Mouse (Mus musculus): ENCODE measurements at regions not wholly inside any gene's neighbourhood (a gene's known extent, or its start where the extent isn't known, plus 50 kb on each side); places are given as distances from the start of the nearest gene placed in this dataset.

DNA sequence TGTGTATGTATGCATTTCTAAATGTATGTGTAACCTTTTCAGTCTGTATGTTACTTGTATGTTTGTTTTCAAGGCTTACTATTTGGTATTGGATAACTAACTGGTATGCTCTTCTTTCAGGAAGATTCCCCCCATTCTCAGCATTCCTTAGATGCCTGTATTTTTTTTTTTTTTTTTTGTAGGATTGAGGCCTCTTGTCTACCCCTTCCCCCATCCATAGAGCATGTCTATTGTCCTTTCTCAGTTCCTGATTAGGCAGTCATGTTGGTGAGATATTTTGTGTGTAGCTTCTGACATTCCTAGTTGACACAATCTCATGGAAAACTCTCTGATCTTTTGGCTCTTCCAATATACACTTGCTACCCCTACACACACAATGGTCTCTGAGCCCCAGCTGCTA is 262.8 kb upstream of the Tbc1d2b start:
- no peaks in the 10 kb centered on the region for H3K4me1 ChIP-seq (replicated peaks; ENCODE audit: control insufficient read depth, insufficient read depth, low read length)
- H3K9ac ChIP-seq (ENCODE audit: low read depth, low read length): no peak overlapping the region
- H3K36me3 ChIP-seq (ENCODE audit: control insufficient read depth, insufficient read depth): no peaks in the 10 kb centered on the region
- no peaks in the 10 kb centered on the region for H3K9me3 ChIP-seq (ENCODE audit: control insufficient read depth)
- no peak overlapping the region for H3K4me3 ChIP-seq (ENCODE audit: low read depth, low read length)
- H3K4me2 ChIP-seq (replicated peaks; ENCODE audit: low read depth): no peak overlapping the region
- ATAC-seq: no peak
- H3K27me3 ChIP-seq (replicated peaks; ENCODE audit: control insufficient read depth, insufficient read depth, low read length): no peaks in the 10 kb centered on the region
- TF ChIP-seq CTCF (IDR thresholded peaks at IDR 0.05; ENCODE audit: low read depth): no peak
- H3K27ac ChIP-seq (ENCODE audit: low read depth, low read length): no peak overlapping the region

DNA sequence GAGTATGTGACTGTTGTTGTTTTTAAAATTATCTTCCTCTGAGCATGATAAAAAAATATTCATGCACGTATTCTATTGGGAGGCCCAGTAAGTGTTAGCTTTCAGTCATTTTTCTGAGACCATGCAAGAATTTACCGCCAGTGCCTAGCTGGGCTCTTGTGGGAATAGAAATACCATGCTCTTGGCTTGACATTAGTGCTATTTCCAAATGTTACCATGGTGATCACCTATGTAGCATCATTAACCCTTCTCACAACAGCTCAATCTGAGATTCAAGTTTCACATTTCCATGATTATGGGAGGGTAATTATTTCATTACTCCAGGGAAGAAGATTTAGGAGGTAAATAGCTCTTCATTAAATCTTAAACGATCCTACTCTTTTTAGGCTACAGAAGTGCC is 250.6 kb upstream of the Tbc1d2b start:
- H3K27me3 ChIP-seq (replicated peaks; ENCODE audit: control insufficient read depth, insufficient read depth, low read length): no peaks in the 10 kb centered on the region
- no peak for ATAC-seq

DNA sequence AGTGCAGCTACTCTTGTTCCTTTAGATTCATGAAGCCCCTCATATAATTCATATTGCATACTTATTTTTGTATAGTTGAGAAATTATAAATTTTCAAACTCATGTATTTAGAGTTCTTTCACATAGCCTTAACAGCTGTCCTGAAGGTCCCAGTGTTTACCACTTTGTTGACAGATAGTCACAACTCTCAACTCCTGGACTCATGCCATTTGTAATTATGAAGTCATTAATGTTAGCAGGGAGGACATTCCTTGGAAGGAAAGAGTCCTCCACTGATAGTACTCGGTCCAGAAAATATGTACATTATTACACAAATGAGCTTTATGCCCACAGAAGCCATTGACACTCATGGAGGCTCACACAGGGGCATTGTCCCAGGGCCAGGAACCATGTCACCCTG is 224.3 kb upstream of the Tbc1d2b start:
- H3K27me3 ChIP-seq (replicated peaks; ENCODE audit: control insufficient read depth, insufficient read depth, low read length): no peaks in the 10 kb centered on the region
- ATAC-seq: no peak
- no peak overlapping the region for H3K4me3 ChIP-seq (ENCODE audit: low read depth, low read length)
- H3K9me3 ChIP-seq (ENCODE audit: control insufficient read depth): no peaks in the 10 kb centered on the region
- H3K4me2 ChIP-seq (replicated peaks; ENCODE audit: low read depth): no peak overlapping the region
- TF ChIP-seq CTCF (IDR thresholded peaks at IDR 0.05; ENCODE audit: low read depth): no peak
- no peaks in the 10 kb centered on the region for H3K4me1 ChIP-seq (replicated peaks; ENCODE audit: control insufficient read depth, insufficient read depth, low read length)
- no peak overlapping the region for H3K27ac ChIP-seq (ENCODE audit: low read depth, low read length)
- no peak overlapping the region for H3K9ac ChIP-seq (ENCODE audit: low read depth, low read length)
- WGBS: 51% methylated on average over 1 of the region's 1 CpGs
- H3K36me3 ChIP-seq (ENCODE audit: control insufficient read depth, insufficient read depth): no peaks in the 10 kb centered on the region

More for the DNA sequence above, 250.6 kb upstream of the Tbc1d2b start:
- WGBS: 82% methylated on average over 3 of the region's 3 CpGs
- Histone ChIP-seq H3K27ac (ENCODE audit: low read depth, low read length) (no peak overlapping the region), H3K4me1 (replicated peaks; ENCODE audit: control insufficient read depth, insufficient read depth, low read length) (no peaks in the 10 kb centered on the region), H3K36me3 (ENCODE audit: control insufficient read depth, insufficient read depth) (no peaks in the 10 kb centered on the region), H3K9ac (ENCODE audit: low read depth, low read length) (no peak overlapping the region), H3K4me2 (replicated peaks; ENCODE audit: low read depth) (no peak overlapping the region), H3K9me3 (ENCODE audit: control insufficient read depth) (no peaks in the 10 kb centered on the region), H3K4me3 (ENCODE audit: low read depth, low read length) (no peak overlapping the region)
- TF ChIP-seq CTCF (IDR thresholded peaks at IDR 0.05; ENCODE audit: low read depth): no peak

DNA sequence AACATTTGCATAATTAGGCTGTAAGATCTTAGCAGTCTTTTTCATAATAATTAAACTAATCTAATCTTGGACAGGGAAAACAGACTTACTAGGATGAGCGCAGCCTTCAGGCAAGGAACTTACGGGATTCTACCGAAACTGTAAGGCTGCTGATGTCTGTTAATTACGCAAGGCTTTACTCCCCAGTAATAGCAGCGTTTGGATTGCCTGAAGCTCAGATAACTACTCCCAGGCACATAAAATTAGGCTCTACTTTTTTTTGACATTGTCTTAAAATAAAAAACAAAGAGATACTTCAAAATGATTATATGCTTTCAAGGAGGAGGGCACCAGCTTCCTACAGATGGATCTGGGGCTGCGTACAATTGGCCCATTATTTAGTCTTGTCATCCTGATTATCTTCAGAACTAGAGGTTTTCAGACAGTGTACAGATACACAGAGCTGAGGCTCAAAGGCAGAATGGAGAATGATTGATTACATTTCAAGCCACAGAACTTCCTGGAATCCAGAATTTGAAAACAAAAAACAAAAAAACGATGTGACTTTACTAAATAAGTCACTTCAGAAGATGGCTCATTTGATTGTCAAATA is 220.1 kb upstream of the Tbc1d2b start:
- no peaks in the 10 kb centered on the region for H3K4me1 ChIP-seq (replicated peaks; ENCODE audit: control insufficient read depth, insufficient read depth, low read length)

DNA sequence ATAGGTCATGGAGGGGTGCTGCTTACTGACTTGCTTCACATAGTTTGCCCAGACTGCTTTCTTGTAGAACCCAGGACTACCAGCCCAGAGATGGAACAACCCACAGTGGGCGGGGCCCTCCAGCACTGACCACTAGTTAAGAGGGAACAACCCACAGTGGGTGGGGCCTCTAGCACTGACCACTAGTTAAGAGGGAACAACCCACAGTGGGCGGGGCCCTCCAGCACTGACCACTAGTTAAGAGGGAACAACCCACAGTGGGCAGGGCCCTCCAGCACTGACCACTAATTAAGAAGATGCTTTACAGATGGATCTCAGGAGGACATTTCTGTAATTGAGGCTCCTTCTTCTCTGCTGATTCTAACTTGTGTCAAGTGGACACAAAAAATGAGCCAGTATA is 180.0 kb upstream of the Tbc1d2b start:
- no peaks in the 10 kb centered on the region for H3K4me1 ChIP-seq (replicated peaks; ENCODE audit: control insufficient read depth, insufficient read depth, low read length)
- TF ChIP-seq CTCF (IDR thresholded peaks at IDR 0.05; ENCODE audit: low read depth): no peak
- H3K4me2 ChIP-seq (replicated peaks; ENCODE audit: low read depth): no peak overlapping the region
- 92% methylated on average over 2 of the region's 2 CpGs for WGBS
- ATAC-seq: no peak
- H3K27ac ChIP-seq (ENCODE audit: low read depth, low read length): no peak overlapping the region
- no peak overlapping the region for H3K9ac ChIP-seq (ENCODE audit: low read depth, low read length)
- H3K4me3 ChIP-seq (ENCODE audit: low read depth, low read length): no peak overlapping the region
- no peaks in the 10 kb centered on the region for H3K27me3 ChIP-seq (replicated peaks; ENCODE audit: control insufficient read depth, insufficient read depth, low read length)
- H3K9me3 ChIP-seq (ENCODE audit: control insufficient read depth): no peaks in the 10 kb centered on the region
- H3K36me3 ChIP-seq (ENCODE audit: control insufficient read depth, insufficient read depth): no peaks in the 10 kb centered on the region

More for the DNA sequence above, 220.1 kb upstream of the Tbc1d2b start:
- Histone ChIP-seq H3K27ac (ENCODE audit: low read depth, low read length) (no peak overlapping the region), H3K27me3 (replicated peaks; ENCODE audit: control insufficient read depth, insufficient read depth, low read length) (no peaks in the 10 kb centered on the region), H3K9me3 (ENCODE audit: control insufficient read depth) (no peaks in the 10 kb centered on the region), H3K4me3 (ENCODE audit: low read depth, low read length) (no peak overlapping the region), H3K36me3 (ENCODE audit: control insufficient read depth, insufficient read depth) (no peaks in the 10 kb centered on the region), H3K9ac (ENCODE audit: low read depth, low read length) (no peak overlapping the region), H3K4me2 (replicated peaks; ENCODE audit: low read depth) (no peak overlapping the region)
- ATAC-seq: no peak
- 72% methylated on average over 7 of the region's 7 CpGs for WGBS
- no peak for TF ChIP-seq CTCF (IDR thresholded peaks at IDR 0.05; ENCODE audit: low read depth)

DNA sequence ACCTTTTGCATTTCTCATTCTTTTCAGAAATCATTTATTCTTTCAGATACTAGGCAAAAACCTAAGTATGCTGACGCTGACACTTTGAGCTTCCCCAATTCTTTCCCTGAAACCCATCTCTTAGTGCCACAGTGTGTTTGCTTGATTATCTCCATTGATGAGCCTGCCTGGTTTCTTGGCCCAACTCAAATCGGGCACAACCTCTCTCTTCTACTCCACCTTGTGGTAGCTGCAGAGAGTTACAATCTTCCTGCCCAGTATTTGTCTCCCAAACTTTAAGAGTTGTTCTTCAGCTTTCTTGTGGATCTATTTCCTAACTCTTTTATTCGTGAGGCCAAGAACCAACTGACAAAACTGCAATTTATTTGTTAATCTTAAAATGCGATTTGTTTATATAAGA is 176.4 kb upstream of the Tbc1d2b start:
- no peak for ATAC-seq
- TF ChIP-seq CTCF (IDR thresholded peaks at IDR 0.05; ENCODE audit: low read depth): peak; percentile 81
- no peak overlapping the region for H3K4me3 ChIP-seq (ENCODE audit: low read depth, low read length)
- no peaks in the 10 kb centered on the region for H3K9me3 ChIP-seq (ENCODE audit: control insufficient read depth)
- H3K27ac ChIP-seq (ENCODE audit: low read depth, low read length): no peak overlapping the region
- H3K9ac ChIP-seq (ENCODE audit: low read depth, low read length): no peak overlapping the region
- H3K36me3 ChIP-seq (ENCODE audit: control insufficient read depth, insufficient read depth): no peaks in the 10 kb centered on the region
- no peaks in the 10 kb centered on the region for H3K4me1 ChIP-seq (replicated peaks; ENCODE audit: control insufficient read depth, insufficient read depth, low read length)
- no peaks in the 10 kb centered on the region for H3K27me3 ChIP-seq (replicated peaks; ENCODE audit: control insufficient read depth, insufficient read depth, low read length)
- no peak overlapping the region for H3K4me2 ChIP-seq (replicated peaks; ENCODE audit: low read depth)
- 15% methylated on average over 4 of the region's 4 CpGs for WGBS

DNA sequence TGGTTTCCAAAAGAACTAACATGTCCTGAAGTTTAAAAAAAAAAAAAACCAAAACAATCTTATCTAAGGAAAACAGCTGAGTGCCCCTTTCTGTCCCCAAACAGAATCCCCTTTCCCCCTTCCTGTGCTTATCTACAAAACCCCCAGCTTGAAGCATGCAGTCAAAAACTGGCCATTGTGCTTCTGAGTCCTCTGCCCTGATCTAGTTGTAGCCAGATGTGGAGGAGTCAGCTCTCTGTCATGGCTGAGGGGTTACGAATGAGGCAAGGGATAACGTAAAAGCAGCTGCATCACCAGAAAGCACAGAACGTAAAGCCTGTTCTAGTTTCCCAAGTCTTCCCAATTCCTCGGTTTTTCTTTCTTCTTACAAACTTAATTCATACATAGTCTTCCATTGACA is 164.3 kb upstream of the Tbc1d2b start:
- no peaks in the 10 kb centered on the region for H3K9me3 ChIP-seq (ENCODE audit: control insufficient read depth)
- TF ChIP-seq CTCF (IDR thresholded peaks at IDR 0.05; ENCODE audit: low read depth): no peak
- no peak for ATAC-seq
- H3K4me2 ChIP-seq (replicated peaks; ENCODE audit: low read depth): no peak overlapping the region
- H3K36me3 ChIP-seq (ENCODE audit: control insufficient read depth, insufficient read depth): no peaks in the 10 kb centered on the region
- WGBS: 70% methylated on average over 4 of the region's 4 CpGs
- no peak overlapping the region for H3K27ac ChIP-seq (ENCODE audit: low read depth, low read length)
- H3K4me1 ChIP-seq (replicated peaks; ENCODE audit: control insufficient read depth, insufficient read depth, low read length): no peaks in the 10 kb centered on the region
- H3K4me3 ChIP-seq (ENCODE audit: low read depth, low read length): no peak overlapping the region
- no peak overlapping the region for H3K9ac ChIP-seq (ENCODE audit: low read depth, low read length)
- H3K27me3 ChIP-seq (replicated peaks; ENCODE audit: control insufficient read depth, insufficient read depth, low read length): no peaks in the 10 kb centered on the region
